Mouse (Mus musculus) megakaryocyte, embryonic 14.5 days (primary cell): ENCODE results near the gene Dnah7c.
"Not testable (repeated sequence)": the region's sequence is repeated elsewhere in the genome, so short reads cannot be mapped to it uniquely, and the experiment has no call there.

Experiments
- FLI1 ChIP-seq: IDR thresholded peaks from 2 replicates; pipeline ENCODE4 v1.6.1; 2012; ENCODE audit warnings: low read length, inconsistent platforms, mixed read lengths
- GATA1 ChIP-seq: IDR thresholded peaks from 3 replicates; pipeline ENCODE4 v1.6.1; 2012; ENCODE audit warnings: mixed read lengths, low read length, inconsistent platforms, borderline replicate concordance

DNA sequence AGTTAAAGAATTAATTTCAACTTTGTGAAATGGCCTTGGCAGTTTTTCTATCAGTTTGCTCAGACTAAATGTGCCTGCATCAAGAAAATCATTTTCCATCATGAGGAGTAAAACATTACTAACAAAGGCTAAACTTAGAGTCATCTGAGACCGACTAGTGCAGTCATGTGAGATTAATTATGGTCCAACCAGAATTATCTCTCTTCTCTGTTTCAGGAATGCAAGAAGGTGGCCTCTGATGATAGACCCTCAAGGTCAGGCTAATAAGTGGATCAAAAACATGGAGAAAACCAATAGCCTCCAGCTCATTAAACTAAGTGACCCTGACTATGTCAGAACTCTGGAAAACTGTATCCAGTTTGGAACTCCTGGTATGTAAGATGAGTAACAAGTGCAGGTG, 299.4 kb downstream of the Dnah7c start:
- TF ChIP-seq FLI1, GATA1: not testable (repeated sequence)
